Mouse (Mus musculus) urinary bladder, adult 18-20 months (tissue): ENCODE measurements around the gene Aadacl3.
A peak's percentile ranks its signal among the peaks of the same experiment; 100 is the strongest.

Experiments
- DNase-seq, 2 experiments: peaks; one replicate each; pipeline ENCODE4 v3.0.0; 2022; ENCODE audit warnings: low spot score in 2 of 2, mixed read lengths in 2 of 2

Aadacl3 gene

DNA sequence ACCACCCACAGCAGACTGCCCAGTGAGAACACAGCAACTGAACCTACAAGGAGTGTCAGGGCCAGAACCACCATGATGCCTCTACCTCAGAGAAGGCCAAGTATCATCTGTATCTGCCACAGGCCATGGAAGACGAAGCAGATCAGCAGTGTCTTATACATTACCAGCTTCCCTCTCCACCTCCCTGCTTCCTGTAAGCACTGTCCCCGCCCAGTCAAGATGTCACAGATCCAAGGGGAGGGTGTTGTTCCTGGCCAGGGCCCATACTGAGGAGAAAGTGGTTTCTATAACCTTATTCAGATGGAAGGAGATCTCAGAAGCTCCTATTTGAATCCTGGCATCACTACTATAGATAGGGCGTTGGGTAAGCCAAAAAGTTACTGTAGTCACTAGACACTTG is at the start of gene Aadacl3:
Gene Aadacl3, minus strand, starts transcription at position 101 of the 400 bp plus-strand sequence.
- DNase-seq: no peak

- peak in 1 of 2 experiments; percentile 1 for DNase-seq
Observed at GRCm38 (mm10) chr4:144506518-144506917, 43.0 kb upstream of the Aadacl3 start.

DNA sequence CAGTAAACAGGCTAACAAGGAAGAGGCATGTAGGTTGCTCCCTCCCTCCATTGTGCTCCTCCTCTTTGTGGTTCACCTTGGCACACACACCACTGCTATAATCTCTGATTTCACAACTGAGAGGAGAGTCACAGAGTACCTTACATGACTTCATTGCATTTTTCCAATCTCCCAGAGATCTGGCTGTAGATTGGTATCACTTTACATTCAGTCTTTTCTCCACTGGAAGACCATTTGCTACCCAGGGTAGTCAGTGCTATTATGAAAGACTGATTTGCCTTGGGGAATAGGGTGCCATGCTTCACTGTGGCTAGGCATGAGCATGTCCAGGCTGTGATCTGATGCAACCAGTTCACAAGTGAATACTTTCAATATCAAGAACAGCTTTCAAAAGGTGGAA is 29.8 kb upstream of the Aadacl3 start:
- DNase-seq: no peak

DNA sequence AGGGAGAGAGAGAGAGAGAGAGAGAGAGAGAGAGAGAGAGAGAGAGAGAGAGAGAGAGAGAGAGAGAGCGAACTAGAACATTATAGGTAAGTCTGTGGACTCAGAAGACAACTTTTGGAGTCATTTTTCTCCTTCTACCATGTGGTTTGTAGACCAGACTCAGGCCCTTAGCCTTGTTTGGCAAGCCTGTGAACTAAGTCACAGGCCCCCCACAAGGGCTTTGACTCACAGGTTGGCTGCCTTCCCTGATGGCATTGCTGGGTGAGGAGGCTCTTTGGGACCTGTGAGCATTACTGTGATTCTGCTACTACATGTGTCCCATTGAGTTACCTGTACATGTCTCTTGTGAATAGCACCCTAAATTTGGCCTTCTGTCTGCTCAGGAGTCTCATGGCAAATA is 4.5 kb upstream of the Aadacl3 start:
- DNase-seq: no peak

GRCm38 (mm10) chr4:144465206-144465605 is 1.6 kb upstream of the Aadacl3 start:
- DNase-seq: no peak

- DNase-seq: no peak
Observed at GRCm38 (mm10) chr4:144453217-144453616, 10.3 kb downstream of the Aadacl3 start, which contains the start of gene Gm9944. TSS of gene Gm9944 (minus strand) at chr4:144453317.

- DNase-seq: no peak
Observed at GRCm38 (mm10) chr4:144448546-144448945, 15.0 kb downstream of the Aadacl3 start.

- no peak for DNase-seq
Observed at GRCm38 (mm10) chr4:144441582-144441981, 22.0 kb downstream of the Aadacl3 start.

- DNase-seq: no peak
Observed at GRCm38 (mm10) chr4:144441095-144441494, 22.5 kb downstream of the Aadacl3 start.

DNA sequence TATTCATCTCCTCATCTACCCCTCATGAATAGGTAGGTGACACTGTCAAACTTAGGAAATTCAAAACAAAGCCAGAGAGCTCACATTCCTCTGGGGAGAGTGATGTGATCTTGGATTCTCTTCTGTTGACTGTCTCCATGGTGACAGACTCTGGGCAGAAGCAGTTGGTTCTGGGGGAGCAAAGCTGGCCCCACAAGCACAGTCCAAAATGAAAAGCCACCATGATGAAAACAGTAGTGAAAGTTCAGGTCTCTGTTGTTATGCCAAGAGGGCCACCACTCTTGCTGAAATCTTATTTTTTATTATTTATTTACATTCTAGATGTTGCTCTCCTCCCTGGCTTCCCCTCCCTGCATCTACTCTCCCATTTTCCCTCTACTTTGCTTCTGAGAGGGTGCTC is 24.9 kb downstream of the Aadacl3 start, which contains the start of gene 1700012P22Rik:
Gene 1700012P22Rik, minus strand, starts transcription at position 101 of the 400 bp plus-strand sequence.
- DNase-seq: no peak

- DNase-seq: no peak
Observed at GRCm38 (mm10) chr4:144433216-144433615, 30.3 kb downstream of the Aadacl3 start.

DNA sequence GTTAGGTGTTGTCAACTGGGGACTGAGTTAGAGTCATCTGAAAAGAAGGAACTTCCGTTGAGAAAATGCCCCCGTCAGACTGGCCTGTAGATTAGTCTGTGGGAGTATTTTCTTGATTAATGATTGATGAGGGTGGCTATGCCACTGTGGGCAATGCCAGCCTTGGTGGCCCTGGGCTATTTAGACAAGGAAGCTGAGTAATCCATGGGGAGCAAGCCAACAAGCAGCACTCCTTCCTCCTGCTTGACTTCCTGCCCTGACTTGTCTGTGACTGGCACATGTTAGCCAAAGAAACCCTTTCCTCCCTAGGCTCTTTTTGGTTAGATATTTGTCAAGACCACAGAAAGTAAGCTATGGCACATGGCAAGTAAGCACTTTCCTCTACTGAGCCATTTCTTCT is 32.8 kb downstream of the Aadacl3 start:
- DNase-seq: no peak

GRCm38 (mm10) chr4:144428868-144429267 is 34.7 kb downstream of the Aadacl3 start:
- DNase-seq: peak in 1 of 2 experiments; percentile 23

- no peak for DNase-seq
Observed at GRCm38 (mm10) chr4:144424590-144424989, 39.0 kb downstream of the Aadacl3 start.

DNA sequence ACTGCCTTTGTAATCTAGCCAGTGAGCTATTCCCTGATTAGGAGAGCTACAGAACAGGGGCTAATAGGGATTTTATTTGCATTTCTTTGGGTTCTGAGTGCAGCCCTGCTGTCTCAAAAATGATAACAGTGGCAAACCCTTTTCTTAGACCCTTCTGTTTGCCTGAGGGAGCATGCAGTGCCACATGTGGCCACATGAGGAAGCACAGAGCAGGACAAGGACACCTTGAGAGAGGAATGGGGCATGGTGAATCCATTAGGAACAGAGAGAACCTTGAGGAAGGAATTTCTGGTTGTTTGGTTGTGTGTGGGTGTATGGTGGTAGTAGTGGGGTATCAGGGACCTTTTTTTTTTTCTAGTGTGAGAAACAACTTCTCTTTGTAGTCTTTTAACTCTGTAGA is 42.9 kb downstream of the Aadacl3 start:
- DNase-seq: no peak

GRCm38 (mm10) chr4:144408290-144408689 is 55.3 kb downstream of the Aadacl3 start, which contains the start of gene Pramef12:
TSS of gene Pramef12 (minus strand) at chr4:144408464.
- DNase-seq: no peak

DNA sequence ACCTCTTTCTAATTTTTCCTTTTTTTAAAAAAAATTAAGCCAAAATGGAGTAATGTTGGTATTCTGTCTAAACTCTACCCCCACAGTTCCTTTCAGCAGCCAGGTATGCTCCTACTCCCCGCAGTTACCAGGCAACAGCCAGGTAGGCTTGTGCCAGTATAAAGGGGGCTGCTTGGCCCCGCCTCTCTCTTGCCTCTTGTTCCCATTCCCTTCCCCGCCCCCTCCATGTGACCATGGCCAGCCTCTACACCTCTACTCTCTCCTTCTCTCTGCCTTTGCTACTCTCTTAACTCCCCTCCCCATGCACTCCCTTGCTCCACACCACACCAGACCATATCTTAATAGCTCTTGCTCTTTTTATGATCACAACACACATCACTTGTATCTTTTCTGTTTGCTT is 57.3 kb downstream of the Aadacl3 start:
- no peak for DNase-seq

DNA sequence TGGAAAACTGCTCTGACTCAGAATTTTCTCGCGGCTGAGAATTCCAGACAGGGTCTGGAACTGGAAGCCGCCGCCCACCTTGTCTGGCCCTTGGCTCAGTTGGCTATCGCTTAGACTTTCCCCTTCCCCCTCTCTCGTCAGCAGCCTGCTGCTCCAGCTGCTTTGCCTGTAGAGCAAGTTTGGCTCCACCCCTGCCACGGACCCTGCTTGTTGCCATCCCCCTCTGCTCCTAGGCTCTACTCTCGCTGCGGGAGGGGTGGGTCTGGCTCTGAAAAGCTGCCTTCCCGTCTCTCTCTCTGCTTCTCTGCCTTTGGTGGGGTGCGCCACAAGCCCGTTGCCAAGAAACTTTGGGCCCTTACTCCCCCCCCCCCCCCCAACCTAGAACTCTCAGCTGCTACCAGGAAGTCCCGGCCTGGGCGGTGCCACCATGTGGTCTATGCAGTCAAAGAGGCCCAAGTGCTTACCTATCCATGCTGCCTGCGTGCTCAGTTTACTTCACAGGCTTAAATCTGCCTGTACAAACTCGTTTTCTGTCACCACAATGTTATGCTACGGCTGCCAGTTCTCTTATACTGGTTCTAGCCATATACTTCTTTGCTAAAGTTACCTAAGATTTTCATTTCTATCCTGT is 59.0 kb downstream of the Aadacl3 start:
- peak; percentile 42 to 47 for DNase-seq
